Mouse (Mus musculus): Measurements from ENCODE around the gene Edn2. TPM values are rescaled to one million over a fixed set of nuclear protein-coding genes. Genes with fewer than 3 reads are reported as not detected.

Edn2 gene
- polyA plus RNA-seq, 2 experiments from 2014 or later: not detected

DNA sequence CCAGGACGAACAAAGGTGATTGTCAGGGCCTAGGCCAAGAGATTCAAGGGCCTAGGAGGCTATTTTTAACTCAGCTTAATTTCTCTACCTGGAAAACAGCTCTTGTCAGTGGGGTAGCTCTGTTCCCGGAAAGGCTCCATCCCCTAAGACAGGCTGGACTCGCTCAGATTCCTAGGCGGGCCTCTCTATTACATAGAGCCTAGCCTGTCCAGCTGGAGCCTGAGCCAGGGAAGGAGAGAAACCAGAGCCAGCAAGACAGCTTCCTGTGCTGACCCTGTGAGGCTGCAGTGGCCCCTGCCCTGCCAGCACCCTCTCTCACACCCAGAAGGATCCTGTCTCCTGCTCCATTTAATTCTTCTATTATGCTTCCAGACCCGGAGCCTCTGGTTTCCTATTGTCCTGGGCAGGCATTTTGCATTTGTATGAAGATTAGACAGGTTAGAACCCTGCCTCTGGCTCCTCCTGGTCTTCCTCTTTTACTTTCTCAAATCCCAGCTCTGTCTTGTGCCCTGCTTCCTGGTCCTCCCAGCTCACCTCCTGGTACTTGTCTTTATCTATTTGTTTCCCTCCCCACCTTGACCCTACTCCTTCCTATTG lies 2.2 kb upstream of the Edn2 start:
- no peak for ATAC-seq

GRCm38 (mm10) chr4:120162586-120162985 lies 1.6 kb downstream of the Edn2 start:
- no peak for ATAC-seq

- no peak for ATAC-seq
Observed at GRCm38 (mm10) chr4:120163242-120163641, 2.2 kb downstream of the Edn2 start.

DNA sequence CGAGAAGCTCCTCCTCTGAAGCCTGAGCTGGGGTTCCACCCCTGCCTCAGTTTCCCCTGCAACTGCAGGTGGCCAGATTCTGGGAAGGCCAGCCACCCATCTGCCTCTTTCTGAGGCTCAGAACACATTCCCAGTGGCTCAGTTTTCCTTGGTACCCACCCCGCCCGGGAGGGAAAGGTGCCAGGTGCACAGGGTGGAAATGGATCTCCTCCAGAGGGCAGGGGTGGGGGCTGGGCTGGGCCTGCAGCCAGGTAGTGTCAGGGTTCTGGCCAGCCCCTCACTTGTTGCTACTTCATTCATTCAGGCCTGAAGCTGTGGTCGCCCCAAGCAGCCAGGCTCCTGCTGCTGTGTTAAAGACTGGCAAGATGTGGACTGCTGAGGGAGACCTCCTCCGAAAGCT lies 3.3 kb downstream of the Edn2 start:
- ATAC-seq: no peak

DNA sequence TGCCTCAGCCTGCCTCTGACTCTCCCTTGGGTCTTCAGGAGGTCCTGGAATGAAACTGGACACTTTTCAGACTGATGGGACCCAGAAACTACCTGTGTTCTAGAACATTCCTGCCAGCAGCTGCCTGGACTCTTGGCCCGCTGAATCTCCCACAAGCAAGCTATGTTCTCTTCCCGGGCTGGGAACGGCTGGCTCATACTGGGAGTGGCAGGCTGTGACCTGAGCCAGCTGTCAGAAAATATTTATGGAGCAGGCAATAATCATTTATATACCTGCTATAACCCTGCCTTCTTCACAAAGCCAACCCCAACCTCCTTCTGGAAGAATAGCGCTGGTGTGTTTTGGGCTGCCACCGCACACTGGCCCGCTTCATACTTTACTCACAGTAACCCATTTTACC lies 6.8 kb downstream of the Edn2 start:
- no peak for ATAC-seq

GRCm38 (mm10) chr4:120168346-120168745 lies 7.3 kb downstream of the Edn2 start:
- ATAC-seq: no peak

DNA sequence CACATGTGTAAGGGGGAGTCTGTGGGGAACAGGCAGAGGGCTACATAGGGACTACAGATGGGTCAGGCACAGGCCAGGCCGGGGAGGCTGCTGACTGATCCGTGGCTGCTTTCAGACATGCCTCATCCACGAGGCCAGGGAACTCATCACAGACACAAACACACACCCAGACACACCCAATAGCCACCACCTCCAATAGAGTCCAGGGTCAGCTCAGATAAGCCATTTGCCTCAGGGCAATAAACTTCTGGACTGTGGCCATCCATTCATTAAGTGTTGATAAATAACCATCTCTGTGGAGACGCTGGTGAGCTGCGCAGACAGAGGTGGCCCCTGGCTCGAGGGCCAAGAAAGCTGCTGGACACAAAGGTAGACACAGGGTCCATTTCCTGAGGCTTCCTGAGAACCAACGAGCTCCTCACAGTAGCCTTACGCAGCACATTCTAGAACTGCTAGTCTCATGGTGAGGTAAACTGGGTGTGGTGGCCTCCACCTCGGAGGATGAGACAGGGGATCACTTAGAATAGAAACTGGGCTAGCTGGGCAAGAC lies 9.5 kb downstream of the Edn2 start:
- no peak for ATAC-seq

GRCm38 (mm10) chr4:120172050-120172684 lies 11.2 kb downstream of the Edn2 start:
- ATAC-seq: no peak

- ATAC-seq: no peak
Observed at GRCm38 (mm10) chr4:120179123-120179522, 18.1 kb downstream of the Edn2 start.

DNA sequence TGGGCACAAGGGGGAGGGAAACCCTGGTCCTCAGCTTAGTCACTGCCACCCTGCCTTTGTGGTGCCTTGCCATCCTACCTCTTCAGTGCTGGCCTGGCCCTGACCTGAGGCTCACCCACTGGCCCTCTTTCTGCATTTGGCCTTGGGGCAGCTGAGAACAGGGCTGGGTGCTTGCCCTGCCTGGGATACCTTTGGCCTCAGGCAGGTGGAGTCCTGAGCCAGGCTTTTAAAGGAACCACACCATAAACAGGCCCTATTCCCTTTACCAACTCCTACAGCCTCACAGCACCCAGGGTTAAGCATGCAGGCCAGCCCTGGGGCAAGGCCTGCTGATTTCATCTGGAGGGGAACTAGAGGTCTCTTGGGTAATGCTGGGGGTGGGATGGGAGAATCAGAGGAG lies 19.5 kb downstream of the Edn2 start:
- ATAC-seq: no peak

DNA sequence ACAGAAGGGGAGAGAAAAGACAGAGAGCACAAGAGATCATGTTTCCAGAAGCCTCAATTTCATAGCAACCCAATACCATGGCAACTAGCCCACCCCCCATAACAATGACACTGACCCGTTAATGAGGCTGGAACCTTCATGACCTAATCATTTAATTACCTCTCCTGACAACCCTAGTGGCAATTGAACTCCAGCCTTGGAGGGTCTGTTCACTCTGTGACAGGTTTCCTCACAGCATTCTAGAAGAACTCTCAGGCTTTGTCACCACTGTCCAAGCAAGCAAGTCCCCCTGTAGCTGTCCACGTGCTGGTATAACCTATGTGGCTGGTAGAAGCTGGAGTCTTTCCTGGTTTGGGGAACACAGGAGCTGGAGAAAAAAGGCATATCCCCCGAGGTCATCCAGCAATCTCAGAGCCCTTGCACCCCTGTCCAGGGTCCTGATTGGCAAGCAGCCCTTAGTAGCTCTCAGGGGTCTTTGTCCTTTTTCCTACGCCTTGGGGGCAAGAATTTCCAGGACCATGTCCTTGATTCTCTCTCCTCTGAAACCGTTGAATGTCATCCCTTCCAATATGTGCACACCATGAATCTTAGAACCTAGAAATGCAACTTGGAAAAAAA lies 23.5 kb downstream of the Edn2 start:
- ATAC-seq: no peak

DNA sequence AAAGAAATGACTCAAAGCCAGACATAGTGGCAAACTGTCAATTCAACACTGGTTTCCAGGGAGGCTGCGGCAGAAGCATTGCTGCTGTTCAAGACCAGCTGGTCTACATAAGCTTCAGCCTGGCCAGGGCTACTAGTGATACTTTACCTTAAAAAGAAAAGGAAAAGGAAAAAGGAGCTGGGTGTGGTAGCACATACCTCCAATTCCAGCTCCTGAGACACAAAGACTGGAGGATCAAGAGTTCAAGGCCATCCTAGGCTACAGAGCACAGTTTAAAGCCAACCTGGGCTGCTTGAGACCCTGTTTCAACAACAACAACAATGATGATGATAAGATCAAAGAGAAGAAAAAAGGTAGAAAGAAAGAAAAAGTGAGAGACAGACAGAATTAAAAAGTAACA lies 25.4 kb downstream of the Edn2 start:
- no peak for ATAC-seq

DNA sequence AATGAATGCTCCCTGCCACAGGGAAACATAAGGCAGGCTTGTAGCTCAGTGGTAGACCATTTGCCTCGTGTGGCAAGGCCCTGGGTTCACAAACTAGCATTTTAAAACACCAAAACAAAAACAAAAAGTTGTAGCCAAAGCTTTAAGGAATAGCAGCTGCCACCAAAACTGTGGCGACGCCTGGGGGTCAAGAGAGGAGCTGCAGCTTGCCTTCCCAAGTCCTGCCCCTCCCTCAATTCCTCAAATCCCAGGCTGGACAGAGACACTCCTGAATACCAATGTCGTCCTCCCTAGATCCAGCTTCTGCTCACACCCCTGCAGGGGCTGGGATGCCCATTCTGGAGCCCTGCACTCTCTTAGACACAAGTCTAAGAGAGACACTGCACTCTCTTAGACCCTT lies 25.9 kb downstream of the Edn2 start:
- ATAC-seq: no peak

GRCm38 (mm10) chr4:120188204-120188603 lies 27.2 kb downstream of the Edn2 start:
- no peak for ATAC-seq

GRCm38 (mm10) chr4:120188651-120189161 lies 27.7 kb downstream of the Edn2 start:
- ATAC-seq: no peak

DNA sequence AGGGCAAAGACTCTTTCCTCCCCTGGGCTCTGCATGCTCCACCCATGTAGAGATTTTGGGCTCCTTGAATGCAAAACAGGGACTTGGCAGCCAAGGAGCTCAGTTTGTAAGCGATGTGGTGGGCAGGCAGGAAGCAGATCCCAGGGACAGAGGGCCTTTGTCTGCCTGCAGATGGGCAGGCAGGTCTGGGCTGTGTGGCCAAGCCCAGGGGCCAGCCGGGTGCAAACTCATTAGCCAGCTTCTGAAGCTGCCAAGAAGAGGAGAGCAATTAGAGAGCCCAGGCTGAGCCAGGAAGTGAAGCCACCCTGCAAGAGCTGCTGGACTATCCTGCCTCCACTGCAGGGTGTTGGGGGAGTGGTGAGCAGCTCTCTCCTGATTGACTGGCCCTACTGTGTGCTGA lies 28.9 kb downstream of the Edn2 start:
- no peak for ATAC-seq

GRCm38 (mm10) chr4:120191987-120192386 lies 31.0 kb downstream of the Edn2 start:
- no peak for ATAC-seq

- ATAC-seq: no peak
Observed at GRCm38 (mm10) chr4:120194026-120194425, 33.0 kb downstream of the Edn2 start.

DNA sequence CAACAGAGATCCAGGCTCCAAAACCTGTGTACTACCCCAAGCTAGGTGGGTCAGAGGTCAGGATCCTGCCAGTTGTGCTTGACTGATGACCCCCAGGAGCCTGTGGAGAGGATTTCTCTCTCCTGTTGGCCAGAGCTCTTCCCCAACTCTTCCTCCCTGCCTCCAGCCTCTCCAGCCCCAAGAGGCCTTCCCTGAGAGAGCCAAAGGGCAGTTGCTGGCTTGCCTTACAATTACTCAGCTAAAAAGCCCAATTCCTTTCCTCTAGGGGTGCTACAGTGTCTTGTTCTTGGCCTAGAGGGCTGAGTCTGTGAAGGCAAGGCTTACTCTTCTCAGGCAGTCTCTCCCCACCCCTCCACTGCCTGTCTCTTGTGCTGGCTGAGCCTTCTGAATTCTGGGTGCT lies 34.0 kb downstream of the Edn2 start:
- ATAC-seq: no peak

DNA sequence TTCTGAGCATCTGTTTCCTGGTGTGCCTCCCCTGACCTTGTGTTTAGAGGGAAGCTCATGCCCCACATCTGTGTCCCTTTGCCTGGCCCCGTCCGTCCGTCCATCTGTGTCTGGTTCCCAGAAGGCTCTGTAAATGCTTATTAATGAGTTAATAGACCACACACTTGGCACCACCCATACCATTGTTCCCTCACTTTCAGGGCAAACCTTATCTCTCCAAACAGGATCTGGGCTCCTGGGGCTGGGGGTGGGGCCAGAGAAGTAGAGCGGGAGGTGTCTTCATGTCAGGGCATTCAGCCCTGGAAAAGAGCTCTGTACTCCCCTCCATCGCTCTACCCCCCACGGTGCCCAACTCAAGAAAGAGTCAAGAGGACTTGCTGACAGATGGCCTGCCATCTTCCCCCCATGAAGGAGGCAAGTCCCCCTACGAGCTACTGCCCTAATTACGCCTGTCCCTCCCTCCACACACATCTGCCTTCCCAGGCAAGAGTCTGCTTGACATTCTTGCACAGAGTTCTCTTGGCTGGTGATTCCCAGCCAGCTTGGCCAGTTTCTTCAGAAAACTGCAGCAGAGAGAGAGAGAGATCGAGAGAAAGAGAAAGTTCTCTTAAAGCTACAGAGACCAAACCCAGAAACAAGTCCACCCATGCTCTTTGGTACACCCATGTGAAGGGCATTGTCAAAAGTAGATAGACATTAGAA lies 38.3 kb downstream of the Edn2 start:
- ATAC-seq: no peak

DNA sequence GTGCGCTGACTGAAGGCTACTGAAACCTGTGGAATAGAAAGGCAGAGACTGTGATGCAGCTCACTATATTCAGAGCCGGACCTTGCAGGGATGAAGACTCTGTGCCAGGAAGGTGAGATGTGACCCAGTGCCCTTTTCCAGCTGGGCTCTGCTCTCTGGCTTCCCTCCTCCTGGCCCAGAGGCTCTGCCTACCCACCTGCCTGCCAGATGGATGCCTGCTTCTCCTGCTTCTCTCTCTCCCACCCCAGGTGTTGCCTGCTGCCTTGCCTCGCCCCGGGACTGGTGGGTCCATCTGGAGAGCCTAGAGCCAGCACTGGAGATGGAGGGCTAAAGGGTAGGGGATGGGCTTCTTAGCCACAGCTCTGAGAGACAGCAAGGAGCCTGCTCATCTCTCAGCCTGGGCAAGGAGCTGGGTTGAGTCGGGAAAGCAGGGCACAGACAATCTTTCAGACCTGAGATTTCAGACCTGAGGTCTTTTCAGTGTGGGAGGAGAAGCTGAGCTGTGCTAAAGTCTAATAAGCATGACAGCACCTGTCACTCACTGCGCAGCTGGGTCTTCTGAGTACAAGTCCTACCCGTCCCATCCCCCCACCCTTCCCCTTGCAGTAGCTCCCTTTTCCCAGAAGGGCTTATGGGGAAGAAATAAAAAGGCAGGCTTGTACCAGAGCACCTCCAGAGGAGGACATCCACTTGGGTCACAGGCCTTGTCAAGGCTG lies 39.7 kb downstream of the Edn2 start:
- no peak for ATAC-seq

DNA sequence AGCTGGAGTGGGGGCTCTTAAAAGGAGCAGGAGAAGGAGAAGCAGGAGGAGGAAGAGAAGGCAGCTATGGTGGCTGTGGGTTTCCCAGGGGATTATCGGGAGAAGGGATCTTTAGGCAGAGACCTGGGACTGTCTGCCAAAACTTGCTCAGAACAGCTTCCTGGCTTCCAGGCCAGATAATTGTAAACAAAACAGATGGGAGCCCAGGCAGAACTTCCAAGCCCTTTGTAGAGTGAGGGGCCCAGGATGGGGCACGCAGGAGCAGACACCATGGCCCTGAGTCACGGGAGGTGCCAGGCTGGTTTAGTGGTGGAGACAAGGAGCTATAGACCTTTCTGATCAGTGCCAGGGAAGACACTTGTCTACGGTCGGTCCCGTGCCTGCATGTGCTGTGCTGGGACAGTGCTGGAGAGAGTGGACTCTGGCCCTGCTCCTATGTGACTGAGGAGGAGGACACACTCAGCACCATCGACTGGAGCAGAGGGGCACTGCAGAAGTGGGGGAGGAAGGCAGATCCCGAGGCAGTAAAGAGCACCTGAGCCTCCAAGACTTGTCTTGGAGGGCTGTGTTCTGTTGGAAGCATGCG lies 43.4 kb downstream of the Edn2 start:
- ATAC-seq: no peak
